Mouse (Mus musculus) spleen, adult 2 months (tissue): Measurements from ENCODE around the gene Immt. TPM values are rescaled to one million over a fixed set of nuclear protein-coding genes. Genes with fewer than 3 reads are reported as not detected.
"Not testable (repeated sequence)": the region's sequence is repeated elsewhere in the genome, so short reads cannot be mapped to it uniquely, and the experiment has no call there.

ENCODE experiments used
- DNase-seq, 2 experiments: peaks; one replicate each; pipeline versions ENCODE4 v3.0.0 to v3.0.0-alpha.2; 2012 to 2021; ENCODE audit warnings: low spot score in 2 of 2, low read depth in 1 of 2
- H3K27ac ChIP-seq: fragments of 200-500 bp; 2 replicates; pipeline ENCODE4 v1.5.1; 2012; ENCODE audit warnings: low read length, inconsistent platforms; ENCODE audit not compliant: insufficient read depth
- H3K27me3 ChIP-seq: fragments of 200-500 bp; 2 replicates; pipeline ENCODE4 v1.6.1; 2012; ENCODE audit warnings: mild to moderate bottlenecking, moderate library complexity, low read length, inconsistent platforms; ENCODE audit not compliant: control insufficient read depth, insufficient read depth
- H3K36me3 ChIP-seq: fragments of 200-500 bp; 2 replicates; pipeline ENCODE4 v1.6.1; 2012; ENCODE audit warnings: mild to moderate bottlenecking, low read length, inconsistent platforms; ENCODE audit not compliant: control insufficient read depth, insufficient read depth
- H3K4me1 ChIP-seq: fragments of 200-500 bp; 2 replicates; pipeline ENCODE4 v1.6.1; 2011; ENCODE audit warnings: inconsistent platforms; ENCODE audit not compliant: control insufficient read depth, insufficient read depth, insufficient read length
- H3K4me3 ChIP-seq: fragments of 200-500 bp; 2 replicates; pipeline ENCODE4 v1.5.1; 2011; ENCODE audit warnings: mild to moderate bottlenecking, inconsistent platforms; ENCODE audit not compliant: insufficient read depth, insufficient read length; ENCODE audit errors: extremely low read depth
- CTCF ChIP-seq: fragments of 200-500 bp; IDR thresholded peaks from 2 replicates; pipeline ENCODE4 v1.5.1; 2011; ENCODE audit warnings: mild to moderate bottlenecking, inconsistent platforms; ENCODE audit not compliant: insufficient read depth, insufficient read length, insufficient replicate concordance; ENCODE audit errors: extremely low read depth
- POLR2A ChIP-seq: fragments of 200-500 bp; IDR thresholded peaks from 2 replicates; pipeline ENCODE4 v1.6.1; 2011; ENCODE audit warnings: low read depth, low read length, inconsistent platforms
- WGBS: fragments of 180-500 bp; shearing (Covaris S2); methylation state at CpG from one replicate; pipeline ENCODE4 v1.1.7; 2018; 5-methylcytosine and 5-hydroxymethylcytosine counted together
- polyA plus RNA-seq: library from polyadenylated mRNA; depleted of rRNA; stranded (reverse); fragments of >200 nt; gene quantifications from 2 replicates; pipeline ENCODE4 v1.2.3, GENCODE M21; 2012

Gene Immt
- polyA plus RNA-seq, 1 experiment = 17.2 TPM

GRCm38 (mm10) chr6:71840597-71841290, 9.6 kb downstream of the Immt start:
- peaks cover 6% of the 10 kb centered on the region; the same call in 1 of the 2 replicates for H3K36me3 ChIP-seq
- H3K27me3 ChIP-seq = no peaks in the 10 kb centered on the region
- H3K4me1 ChIP-seq = no peaks in the 10 kb centered on the region
- 93% methylated on average over 1 of the region's 1 CpGs for WGBS
- no peak overlapping the region for H3K27ac ChIP-seq
- H3K4me3 ChIP-seq = no peak overlapping the region
- DNase-seq = no peak
- no peak for TF ChIP-seq POLR2A
- TF ChIP-seq CTCF = no peak

- DNase-seq, H3K27me3 ChIP-seq, H3K27ac ChIP-seq, H3K4me3 ChIP-seq, H3K4me1 ChIP-seq: not testable (repeated sequence)
- H3K36me3 ChIP-seq = peaks cover 11% of the 10 kb centered on the region
- 95% methylated on average over 6 of the region's 6 CpGs for WGBS
Observed at GRCm38 (mm10) chr6:71846906-71847305, 15.8 kb downstream of the Immt start.

GRCm38 (mm10) chr6:71867751-71868150, 36.6 kb downstream of the Immt start:
- H3K36me3 ChIP-seq = peaks cover 28% of the 10 kb centered on the region
- H3K27ac ChIP-seq = no peak overlapping the region
- no peak for DNase-seq
- 91% methylated on average over 2 of the region's 2 CpGs for WGBS
- H3K4me3 ChIP-seq = no peak overlapping the region
- TF ChIP-seq POLR2A = no peak
- no peak for TF ChIP-seq CTCF
- no peaks in the 10 kb centered on the region for H3K27me3 ChIP-seq
- no peaks in the 10 kb centered on the region for H3K4me1 ChIP-seq

GRCm38 (mm10) chr6:71868809-71869208, 37.7 kb downstream of the Immt start:
- peaks cover 28% of the 10 kb centered on the region for H3K36me3 ChIP-seq
- TF ChIP-seq CTCF (no peak), POLR2A (no peak)
- H3K4me1 ChIP-seq = no peaks in the 10 kb centered on the region
- H3K27ac ChIP-seq = no peak overlapping the region
- H3K4me3 ChIP-seq = no peak overlapping the region
- H3K27me3 ChIP-seq = no peaks in the 10 kb centered on the region
- WGBS = 84% methylated on average over 1 of the region's 1 CpGs
- peak in 1 of 2 experiments; percentile 2 for DNase-seq

GRCm38 (mm10) chr6:71871396-71871795, 40.3 kb downstream of the Immt start:
- H3K4me1 ChIP-seq = no peaks in the 10 kb centered on the region
- H3K36me3 ChIP-seq = peaks cover 29% of the 10 kb centered on the region
- TF ChIP-seq CTCF (no peak), POLR2A (no peak)
- DNase-seq = no peak
- 52% methylated on average over 9 of the region's 9 CpGs for WGBS
- H3K4me3 ChIP-seq = no peak overlapping the region
- H3K27ac ChIP-seq = no peak overlapping the region
- no peaks in the 10 kb centered on the region for H3K27me3 ChIP-seq

- no peak overlapping the region for H3K27ac ChIP-seq
- H3K36me3 ChIP-seq = peaks cover 49% of the 10 kb centered on the region
- no peak for DNase-seq
- TF ChIP-seq CTCF (no peak), POLR2A (no peak)
- WGBS = 84% methylated on average over 3 of the region's 3 CpGs
- H3K4me1 ChIP-seq = peaks cover 4% of the 10 kb centered on the region; the same call in 1 of the 2 replicates
- no peak overlapping the region for H3K4me3 ChIP-seq
- H3K27me3 ChIP-seq = no peaks in the 10 kb centered on the region
Observed at GRCm38 (mm10) chr6:71877965-71878760, 47.0 kb downstream of the Immt start.

GRCm38 (mm10) chr6:71893263-71893662, 62.1 kb downstream of the Immt start:
- peaks cover 58% of the 10 kb centered on the region for H3K36me3 ChIP-seq
- H3K27me3 ChIP-seq = no peaks in the 10 kb centered on the region
- H3K4me3 ChIP-seq = no peak overlapping the region
- H3K27ac ChIP-seq = no peak overlapping the region
- TF ChIP-seq POLR2A = no peak
- no peak for TF ChIP-seq CTCF
- no peaks in the 10 kb centered on the region for H3K4me1 ChIP-seq
- DNase-seq = no peak
- 84% methylated on average over 4 of the region's 4 CpGs for WGBS
